Mouse (Mus musculus) forebrain, postnatal 0 days (tissue): ENCODE data around the gene Gm28051. TPM values are rescaled to one million over a fixed set of nuclear protein-coding genes. Genes with fewer than 3 reads are reported as not detected.

Experiments used
- ATAC-seq: fragments of 200-750 bp; cut with Nextera tagmentation; 2 replicates; pipeline ENCODE4 v1.8.0; 2017; ENCODE audit warnings: mild to moderate bottlenecking, moderate library complexity
- DNase-seq: peaks from one replicate; pipeline ENCODE4 v3.0.0-alpha.2; 2015
- H3K27ac ChIP-seq: fragments of 300-500 bp; sonication (generic); 2 replicates; pipeline ENCODE4 v1.5.1; 2014; ENCODE audit warnings: low read depth, mild to moderate bottlenecking, antibody characterized with exemption, low read length, moderate library complexity, mixed read lengths
- H3K27me3 ChIP-seq: fragments of 300-500 bp; sonication (generic); 2 replicates; pipeline ENCODE4 v1.6.1; 2014; ENCODE audit warnings: mild to moderate bottlenecking, low read length, mixed read lengths; ENCODE audit not compliant: insufficient read depth
- H3K36me3 ChIP-seq: fragments of 300-500 bp; sonication (generic); 2 replicates; pipeline ENCODE4 v1.6.1; 2014; ENCODE audit warnings: mild to moderate bottlenecking, moderate library complexity; ENCODE audit not compliant: insufficient read depth
- H3K4me1 ChIP-seq: fragments of 300-500 bp; sonication (generic); 2 replicates; pipeline ENCODE4 v1.6.1; 2014; ENCODE audit warnings: antibody characterized with exemption; ENCODE audit not compliant: insufficient read depth
- H3K4me2 ChIP-seq: fragments of 300-500 bp; sonication (generic); 2 replicates; pipeline ENCODE4 v1.6.1; 2014; ENCODE audit warnings: low read depth, mild to moderate bottlenecking, moderate library complexity
- H3K4me3 ChIP-seq: fragments of 300-500 bp; sonication (generic); 2 replicates; pipeline ENCODE4 v1.5.1; 2014; ENCODE audit warnings: low read depth, low read length, mixed read lengths
- H3K9ac ChIP-seq: fragments of 300-500 bp; sonication (generic); 2 replicates; pipeline ENCODE4 v1.6.1; 2014; ENCODE audit warnings: mild to moderate bottlenecking
- H3K9me3 ChIP-seq: fragments of 300-500 bp; sonication (generic); 2 replicates; pipeline ENCODE4 v1.6.1; 2016; ENCODE audit warnings: low read length
- CTCF ChIP-seq: sonication (generic); IDR thresholded peaks from 2 replicates; pipeline ENCODE4 v1.5.1; 2016; ENCODE audit warnings: antibody characterized with exemption, control low read depth, low read depth
- WGBS: fragments of 180-500 bp; shearing (Covaris S2); extraction: QIAGEN DNeasy Blood & Tissue Kit; methylation state at CpG from one replicate; pipeline ENCODE4 v1.1.7; 2014; 5-methylcytosine and 5-hydroxymethylcytosine counted together
- polyA plus RNA-seq: library from polyadenylated mRNA; unstranded; fragments of >200 nt; fragmentation: Nextera tagmentation; extraction: Ambion mirVana; gene quantifications from 2 replicates; pipeline ENCODE4 v1.2.1, GENCODE M21; 2015
- total RNA-seq: library from RNA; depleted of rRNA; stranded (reverse); fragments of >200 nt; gene quantifications from 2 replicates; pipeline ENCODE4 v1.2.3, GENCODE M21; 2014

Gene Gm28051
- total and polyA plus RNA-seq, 2 experiments from 2014 or later: not detected

DNA sequence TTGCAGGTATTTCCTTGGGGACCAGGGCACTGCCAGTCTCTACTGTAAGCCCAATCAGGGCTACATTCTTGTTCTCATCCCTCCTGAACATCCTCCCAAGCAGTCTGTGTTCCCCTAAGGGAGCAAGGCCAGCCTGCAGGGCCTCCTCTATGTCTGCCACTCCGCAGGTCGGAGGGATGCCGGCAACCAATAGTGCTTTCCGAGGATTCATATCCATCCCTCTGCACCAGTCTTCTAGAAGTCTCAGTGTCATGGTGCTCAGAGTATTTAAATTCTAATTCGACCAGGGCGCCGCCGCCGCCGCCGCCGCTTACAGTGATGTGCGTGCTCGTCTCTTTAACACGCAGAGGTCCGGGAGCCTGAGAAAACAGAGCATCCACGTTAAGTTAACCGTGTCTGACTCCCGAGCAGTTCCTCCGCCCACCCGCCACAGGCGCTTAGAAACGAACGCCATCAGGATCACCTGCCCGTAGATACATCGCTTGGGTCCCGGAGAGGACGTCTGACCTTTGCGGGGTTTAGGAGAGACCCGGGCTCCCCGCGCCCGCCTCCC is 14.5 kb downstream of the Gm28051 start:
- WGBS: 2% methylated on average over 33 of the region's 33 CpGs
- ATAC-seq (peak; percentile 76), DNase-seq (no peak)
- H3K4me1 ChIP-seq: peaks cover 19% of the 10 kb centered on the region
- peak overlapping the region; percentile 81 for H3K4me3 ChIP-seq
- peaks cover 7% of the 10 kb centered on the region; the same call in 1 of the 2 replicates for H3K36me3 ChIP-seq
- no peaks in the 10 kb centered on the region for H3K9me3 ChIP-seq
- H3K4me2 ChIP-seq: peak overlapping the region; percentile 85
- TF ChIP-seq CTCF: no peak
- no peaks in the 10 kb centered on the region for H3K27me3 ChIP-seq
- H3K27ac ChIP-seq: peak overlapping the region; percentile 94
- H3K9ac ChIP-seq: peak overlapping the region; percentile 82

DNA sequence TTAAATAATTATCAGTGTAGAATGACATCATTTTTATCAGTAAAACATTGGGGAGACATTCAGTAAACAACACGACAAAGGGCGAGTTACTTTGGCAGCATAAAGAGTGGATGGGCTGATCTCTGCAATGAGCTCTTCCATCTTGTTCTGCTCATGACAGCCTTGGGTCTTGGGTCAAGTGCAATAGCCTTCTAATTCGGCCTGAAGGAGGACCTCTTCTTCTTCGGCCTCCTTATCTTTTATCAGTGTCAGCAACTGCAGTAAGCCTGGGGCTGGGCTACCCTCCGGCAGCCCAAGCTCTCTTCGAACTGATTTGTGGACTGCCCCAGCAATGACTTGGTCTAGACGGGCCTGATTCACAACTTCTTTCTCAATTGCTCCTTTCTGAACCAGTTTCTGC is 15.5 kb downstream of the Gm28051 start:
- no peak overlapping the region for H3K27ac ChIP-seq
- H3K9me3 ChIP-seq: no peaks in the 10 kb centered on the region
- H3K4me2 ChIP-seq: peak overlapping the region; percentile 85; the same call in 1 of the 2 replicates
- WGBS: 90% methylated on average over 7 of the region's 7 CpGs
- no peaks in the 10 kb centered on the region for H3K27me3 ChIP-seq
- peaks cover 19% of the 10 kb centered on the region for H3K4me1 ChIP-seq
- peaks cover 7% of the 10 kb centered on the region; the same call in 1 of the 2 replicates for H3K36me3 ChIP-seq
- ATAC-seq: no peak
- no peak for TF ChIP-seq CTCF
- DNase-seq: no peak
- no peak overlapping the region for H3K4me3 ChIP-seq
- H3K9ac ChIP-seq: peak overlapping the region; percentile 82; the same call in 1 of the 2 replicates

DNA sequence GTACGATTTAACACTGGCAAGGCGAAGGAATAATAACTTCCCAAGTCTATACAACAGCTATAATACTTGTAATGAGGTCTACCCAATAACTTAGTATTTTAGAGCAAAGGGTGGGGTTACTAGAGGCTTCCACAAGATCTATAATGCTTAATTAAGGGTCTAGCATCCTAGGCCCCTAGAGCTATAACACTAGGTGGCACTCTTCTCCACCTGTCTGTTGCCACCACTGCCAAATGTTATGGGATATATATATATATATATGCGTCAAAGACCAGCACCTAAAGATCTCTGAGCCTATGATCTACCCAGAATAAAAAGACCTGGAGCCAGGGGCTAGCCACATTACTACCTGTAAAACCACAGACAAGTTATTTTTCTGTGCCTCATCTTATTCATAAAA is 17.3 kb downstream of the Gm28051 start:
- DNase-seq (no peak), ATAC-seq (no peak)
- Histone ChIP-seq H3K4me3 (no peak overlapping the region), H3K4me1 (peaks cover 19% of the 10 kb centered on the region), H3K36me3 (no peaks in the 10 kb centered on the region), H3K9ac (no peak overlapping the region), H3K4me2 (no peak overlapping the region), H3K27me3 (no peaks in the 10 kb centered on the region), H3K9me3 (no peaks in the 10 kb centered on the region), H3K27ac (no peak overlapping the region)
- TF ChIP-seq CTCF: peak; percentile 38
- WGBS: 69% methylated on average over 3 of the region's 3 CpGs

DNA sequence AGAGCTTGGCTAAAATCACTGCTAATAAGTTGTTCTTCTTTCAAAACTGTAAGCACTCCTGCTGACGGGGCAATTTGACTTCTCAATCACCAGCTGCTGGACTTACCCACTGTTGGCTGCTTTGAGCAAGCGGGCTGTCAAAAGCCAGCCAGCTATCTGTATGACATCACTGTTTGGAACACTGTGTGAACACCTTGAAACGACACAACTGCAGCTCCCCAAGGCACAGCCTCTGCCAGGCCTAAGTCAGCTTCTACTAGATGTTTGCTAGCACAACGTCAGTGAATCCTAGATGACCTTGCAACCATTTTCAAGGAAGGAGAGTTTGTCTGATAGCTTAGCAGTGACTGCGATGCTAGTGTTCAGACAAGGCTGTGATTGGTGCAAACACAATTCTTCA is 18.5 kb downstream of the Gm28051 start:
- H3K27ac ChIP-seq: no peak overlapping the region
- H3K9ac ChIP-seq: no peak overlapping the region
- no peak for TF ChIP-seq CTCF
- ATAC-seq: no peak
- no peak overlapping the region for H3K4me3 ChIP-seq
- 67% methylated on average over 5 of the region's 5 CpGs for WGBS
- H3K27me3 ChIP-seq: no peaks in the 10 kb centered on the region
- DNase-seq: no peak
- H3K4me1 ChIP-seq: peaks cover 12% of the 10 kb centered on the region
- H3K9me3 ChIP-seq: no peaks in the 10 kb centered on the region
- no peak overlapping the region for H3K4me2 ChIP-seq
- no peaks in the 10 kb centered on the region for H3K36me3 ChIP-seq

DNA sequence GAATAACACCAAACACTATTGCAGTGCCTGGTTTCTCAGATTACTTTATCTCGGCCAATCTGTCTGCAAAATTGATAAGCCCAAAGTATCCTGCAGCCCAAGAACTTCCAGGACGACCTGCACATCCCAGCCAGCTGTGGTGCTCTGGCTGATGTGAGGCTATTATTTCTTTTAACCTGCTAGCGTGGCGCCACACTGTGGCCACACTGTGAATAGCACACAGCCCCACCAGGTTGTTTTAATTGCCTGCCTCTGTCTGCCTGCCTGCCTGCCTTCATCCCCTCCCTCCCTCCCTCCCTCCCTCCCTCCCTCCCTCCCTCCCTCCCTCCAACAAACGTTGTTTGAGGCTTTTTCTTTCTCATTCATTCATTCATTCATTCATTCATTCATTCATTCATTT is 24.2 kb downstream of the Gm28051 start:
- Histone ChIP-seq H3K4me3 (no peak overlapping the region), H3K9ac (no peak overlapping the region), H3K36me3 (no peaks in the 10 kb centered on the region), H3K27ac (no peak overlapping the region), H3K9me3 (no peaks in the 10 kb centered on the region), H3K4me1 (peaks cover 16% of the 10 kb centered on the region), H3K4me2 (no peak overlapping the region), H3K27me3 (no peaks in the 10 kb centered on the region)
- no peak for ATAC-seq
- TF ChIP-seq CTCF: peak; percentile 72
- 15% methylated on average over 5 of the region's 5 CpGs for WGBS
- DNase-seq: peak; percentile 63

DNA sequence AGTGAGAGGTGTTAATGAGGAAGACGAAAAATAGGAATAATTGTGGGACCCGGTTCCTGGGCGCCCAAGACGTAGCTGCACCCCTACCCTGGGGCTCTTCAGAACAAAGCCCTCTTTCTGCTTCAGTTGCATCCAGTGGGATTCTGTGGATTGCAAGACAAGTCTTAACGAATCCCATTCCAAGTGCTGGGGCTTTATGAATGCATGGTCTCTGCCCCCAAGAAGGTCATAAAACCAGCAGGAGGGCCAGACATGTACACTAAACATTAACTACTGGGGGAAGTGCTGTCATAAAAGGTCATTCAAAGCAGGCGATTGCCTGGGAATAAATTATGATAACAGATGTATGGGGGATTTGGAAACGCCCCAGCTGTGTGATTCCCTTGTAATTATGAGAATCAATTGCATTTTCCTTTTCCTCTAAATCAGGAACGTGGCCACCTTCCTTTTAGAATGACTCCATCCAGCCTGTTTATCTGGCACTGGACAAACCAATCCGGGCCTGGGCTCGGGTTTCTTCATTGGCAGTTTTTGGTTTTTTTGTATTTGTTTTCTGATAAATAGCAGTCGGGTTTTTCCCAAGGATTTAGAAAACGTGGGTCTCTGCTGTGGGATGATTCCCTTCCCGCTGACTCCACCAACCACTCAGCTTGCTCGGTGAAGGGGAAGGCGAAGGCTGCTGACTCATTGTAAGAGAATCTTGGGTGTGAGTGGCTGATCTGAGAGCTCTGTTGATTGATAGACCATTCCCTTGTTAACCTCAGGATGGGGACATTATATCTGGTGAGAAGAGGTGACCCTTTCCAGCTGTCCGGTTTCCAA is 26.6 kb downstream of the Gm28051 start:
- H3K4me2 ChIP-seq: peak overlapping the region; percentile 39
- H3K9me3 ChIP-seq: no peaks in the 10 kb centered on the region
- H3K27me3 ChIP-seq: no peaks in the 10 kb centered on the region
- DNase-seq (peak; percentile 67), ATAC-seq (peak; percentile 52; the same call in 1 of the 2 replicates)
- no peaks in the 10 kb centered on the region for H3K36me3 ChIP-seq
- H3K4me3 ChIP-seq: no peak overlapping the region
- H3K4me1 ChIP-seq: peaks cover 16% of the 10 kb centered on the region
- WGBS: 12% methylated on average over 16 of the region's 16 CpGs
- H3K9ac ChIP-seq: peak overlapping the region; percentile 33; the same call in 1 of the 2 replicates
- H3K27ac ChIP-seq: peak overlapping the region; percentile 83
- TF ChIP-seq CTCF: no peak
